Mouse (Mus musculus): Measurements from ENCODE around the gene Tef. TPM values are rescaled to one million over a fixed set of nuclear protein-coding genes. Genes with fewer than 3 reads are reported as not detected.
A peak's percentile ranks its signal among the peaks of the same experiment; 100 is the strongest.

The Tef gene
- polyA plus RNA-seq, 2 experiments, result 25.5 to 45.7 TPM

GRCm38 (mm10) chr15:81833481-81833880 lies 31.3 kb downstream of the Tef start:
- Histone ChIP-seq H3K4me1 (ENCODE audit: control insufficient read depth, insufficient read depth, low read length) (peaks cover 16% of the 10 kb centered on the region), H3K9me3 (ENCODE audit: control insufficient read depth, low read length) (no peaks in the 10 kb centered on the region), H3K4me2 (replicated peaks; ENCODE audit: low read depth, low read length, severe bottlenecking) (no peak overlapping the region), H3K27me3 (ENCODE audit: control insufficient read depth, insufficient read depth, low read length) (no peaks in the 10 kb centered on the region), H3K9ac (ENCODE audit: low read depth, low read length, severe bottlenecking) (no peak overlapping the region), H3K4me3 (replicated peaks; ENCODE audit: low read length) (no peak overlapping the region), H3K27ac (replicated peaks; ENCODE audit: low read depth, low read length) (no peak overlapping the region), H3K36me3 (ENCODE audit: control insufficient read depth, insufficient read depth, low read length) (no peaks in the 10 kb centered on the region)
- no peak for ATAC-seq (ENCODE audit: low FRiP score, low read depth)
- WGBS, result 66% methylated on average over 4 of the region's 4 CpGs
- no peak for TF ChIP-seq POLR2A (IDR thresholded peaks at IDR 0.05; ENCODE audit: borderline replicate concordance, extremely low read depth, insufficient read depth, insufficient read length)
- no peak for DNase-seq (ENCODE audit: low spot score)

GRCm38 (mm10) chr15:81834171-81834841 lies 32.1 kb downstream of the Tef start:
- Histone ChIP-seq H3K4me1 (ENCODE audit: control insufficient read depth, insufficient read depth, low read length) (peaks cover 16% of the 10 kb centered on the region), H3K9ac (ENCODE audit: low read depth, low read length, severe bottlenecking) (no peak overlapping the region), H3K36me3 (ENCODE audit: control insufficient read depth, insufficient read depth, low read length) (no peaks in the 10 kb centered on the region), H3K4me3 (replicated peaks; ENCODE audit: low read length) (no peak overlapping the region), H3K4me2 (replicated peaks; ENCODE audit: low read depth, low read length, severe bottlenecking) (no peak overlapping the region), H3K9me3 (ENCODE audit: control insufficient read depth, low read length) (no peaks in the 10 kb centered on the region), H3K27ac (replicated peaks; ENCODE audit: low read depth, low read length) (no peak overlapping the region), H3K27me3 (ENCODE audit: control insufficient read depth, insufficient read depth, low read length) (no peaks in the 10 kb centered on the region)
- no peak for TF ChIP-seq POLR2A (IDR thresholded peaks at IDR 0.05; ENCODE audit: borderline replicate concordance, extremely low read depth, insufficient read depth, insufficient read length)
- no peak for ATAC-seq (ENCODE audit: low FRiP score, low read depth)
- 32% methylated on average over 3 of the region's 3 CpGs for WGBS
- DNase-seq (ENCODE audit: low spot score), result no peak

GRCm38 (mm10) chr15:81835007-81835880 lies 33.0 kb downstream of the Tef start:
- Histone ChIP-seq H3K9me3 (ENCODE audit: control insufficient read depth, low read length) (no peaks in the 10 kb centered on the region), H3K9ac (ENCODE audit: low read depth, low read length, severe bottlenecking) (no peak overlapping the region; the same call in 1 of the 2 replicates), H3K27ac (replicated peaks; ENCODE audit: low read depth, low read length) (no peak overlapping the region), H3K4me3 (replicated peaks; ENCODE audit: low read length) (no peak overlapping the region), H3K36me3 (ENCODE audit: control insufficient read depth, insufficient read depth, low read length) (no peaks in the 10 kb centered on the region), H3K27me3 (ENCODE audit: control insufficient read depth, insufficient read depth, low read length) (no peaks in the 10 kb centered on the region), H3K4me1 (ENCODE audit: control insufficient read depth, insufficient read depth, low read length) (peaks cover 20% of the 10 kb centered on the region), H3K4me2 (replicated peaks; ENCODE audit: low read depth, low read length, severe bottlenecking) (peak overlapping the region; percentile 66)
- TF ChIP-seq POLR2A (IDR thresholded peaks at IDR 0.05; ENCODE audit: borderline replicate concordance, extremely low read depth, insufficient read depth, insufficient read length), result no peak
- WGBS, result 53% methylated on average over 10 of the region's 10 CpGs
- no peak for ATAC-seq (ENCODE audit: low FRiP score, low read depth)
- no peak for DNase-seq (ENCODE audit: low spot score)

GRCm38 (mm10) chr15:81836124-81836821 lies 34.1 kb downstream of the Tef start:
- Histone ChIP-seq H3K9me3 (ENCODE audit: control insufficient read depth, low read length) (no peaks in the 10 kb centered on the region), H3K9ac (ENCODE audit: low read depth, low read length, severe bottlenecking) (peak overlapping the region; percentile 49), H3K4me1 (ENCODE audit: control insufficient read depth, insufficient read depth, low read length) (peaks cover 20% of the 10 kb centered on the region), H3K4me3 (replicated peaks; ENCODE audit: low read length) (peak overlapping the region; percentile 35), H3K4me2 (replicated peaks; ENCODE audit: low read depth, low read length, severe bottlenecking) (peak overlapping the region; percentile 66), H3K36me3 (ENCODE audit: control insufficient read depth, insufficient read depth, low read length) (no peaks in the 10 kb centered on the region), H3K27ac (replicated peaks; ENCODE audit: low read depth, low read length) (peak overlapping the region; percentile 52; the same call in 1 of the 2 replicates), H3K27me3 (ENCODE audit: control insufficient read depth, insufficient read depth, low read length) (no peaks in the 10 kb centered on the region)
- DNase-seq (ENCODE audit: low spot score), result peak; percentile 60
- TF ChIP-seq POLR2A (IDR thresholded peaks at IDR 0.05; ENCODE audit: borderline replicate concordance, extremely low read depth, insufficient read depth, insufficient read length), result no peak
- WGBS, result 2% methylated on average over 32 of the region's 33 CpGs
- ATAC-seq (ENCODE audit: low FRiP score, low read depth), result peak; percentile 83

Measured in limb, embryonic 14.5 days (tissue).